In genomic region chr9:112198296-112198695, GRCm38 (mm10) we compare ENCODE assay signal across 21 mouse cellular contexts.
DNase-seq lines count a peak whose midpoint lies in the region; ATAC-seq lines count a peak whose summit lies in the region.
"Had no signal": no experiment of that assay in that cellular context is flagged by ENCODE, and none has a peak within 500 bp of the region (broad histone marks: within the 10 kb centered on the region; RNA-seq: fewer than 3 reads in every experiment).

No protein-coding gene starts in this region.

- peak; percentile 64 for ATAC-seq in frontal cortex, adult (ENCODE audit: low TSS enrichment)
- ATAC-seq: forebrain, embryonic 16.5 days; hindbrain, embryonic 16.5 days; intestine, embryonic 15.5 days had no signal

- no peak for DNase-seq in frontal cortex, postnatal 10 days (ENCODE audit: low spot score in 2 of 2)
- DNase-seq in right cerebral cortex, adult 18-20 months, result peak; percentile 58
- DNase-seq in right cerebral cortex, postnatal 25 days, result no peak
- peak; percentile 47 for DNase-seq in layer of hippocampus, adult 9-10 months (ENCODE audit: low spot score)
- no peak for DNase-seq in kidney, postnatal 25 days
- no peak for DNase-seq in neural tube, embryonic 10.5 days (ENCODE audit: extremely low spot score, low spot score)
- DNase-seq: adrenal gland, adult 2 months; B cell, adult 2 months; cerebellum, postnatal 14 days; kidney, adult 8-10 months; kidney, postnatal 10 days; liver, embryonic 13.5 days; lung, embryonic 14.5 days; lung, postnatal 36 days; midbrain, embryonic 14.5 days; thymus, adult 18-20 months; thymus, postnatal 36 days had no signal

Comparison
In these comparisons a context has a peak if more than half of its experiments do, and no peak if none do; other contexts are left out.
1. DNase-seq: peak in right cerebral cortex, adult 18-20 months (single experiment) and layer of hippocampus, adult 9-10 months (single experiment); none in frontal cortex, postnatal 10 days (0 of 2), right cerebral cortex, postnatal 25 days (single experiment), kidney, postnatal 25 days (0 of 2) and neural tube, embryonic 10.5 days (single experiment).